Mouse (Mus musculus): ENCODE measurements around the gene Dkk3.

Dkk3 gene

DNA sequence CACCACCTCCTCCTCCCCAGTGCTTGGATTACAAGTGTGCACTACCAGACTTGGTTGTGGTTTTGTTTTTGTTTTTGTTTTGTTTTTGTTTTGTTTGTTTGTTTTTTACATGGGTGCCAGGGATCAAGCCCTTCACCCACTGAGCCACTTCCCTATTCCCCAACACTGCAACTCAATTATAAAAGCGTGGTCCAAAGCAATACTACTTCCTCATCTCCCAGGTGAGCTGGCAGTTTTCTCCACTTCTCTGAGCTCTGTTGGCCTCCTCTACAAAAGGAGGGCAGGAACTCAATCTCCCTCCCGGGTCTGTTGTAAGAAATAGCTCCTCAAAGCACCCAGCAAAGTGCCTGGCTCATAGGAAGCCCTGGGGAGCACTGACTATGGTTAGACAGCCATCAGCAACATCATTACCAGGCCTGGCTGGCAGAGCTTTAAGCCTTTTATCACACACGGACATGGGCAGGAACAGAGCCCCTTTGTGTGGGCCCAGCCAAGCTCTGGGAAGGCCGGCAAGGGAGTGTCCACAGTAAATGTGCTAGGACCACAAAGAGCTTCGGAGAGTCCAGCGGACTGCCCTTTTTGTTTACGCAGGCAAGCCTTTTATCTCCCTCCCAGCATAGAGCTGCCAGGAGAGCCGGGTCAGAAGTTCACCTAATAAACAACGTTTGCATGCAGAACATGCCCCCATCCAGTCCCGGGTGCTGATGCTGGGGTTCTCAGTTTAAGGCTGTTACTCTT lies 11.3 kb upstream of the Dkk3 start:
- CTCF ChIA-PET: no interaction called here

DNA sequence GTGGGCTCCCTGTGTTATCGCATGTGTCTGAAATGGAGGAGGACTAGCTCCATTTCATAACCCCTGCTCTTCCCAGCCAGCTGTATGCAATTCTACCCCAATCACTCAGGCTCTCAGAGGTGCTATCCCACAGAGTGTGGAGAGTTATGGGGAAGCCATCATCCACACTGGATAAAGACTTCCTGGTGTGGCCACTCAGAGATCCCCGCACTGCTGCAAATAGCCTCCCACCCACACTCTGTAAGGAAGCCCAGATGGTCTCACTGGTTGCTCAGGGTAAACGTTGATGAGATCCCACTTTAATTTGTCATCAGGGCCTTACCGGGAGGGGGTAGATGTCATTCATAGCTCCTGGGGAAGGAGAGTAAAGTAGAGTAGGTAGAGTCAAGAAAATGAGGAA lies 6.7 kb upstream of the Dkk3 start:
- CTCF ChIA-PET: interaction anchor here (0.6 kb wide), 1 partner anchor 1383 kb away, joined by 4 read pairs; no protein-coding TSS in a partner anchor

DNA sequence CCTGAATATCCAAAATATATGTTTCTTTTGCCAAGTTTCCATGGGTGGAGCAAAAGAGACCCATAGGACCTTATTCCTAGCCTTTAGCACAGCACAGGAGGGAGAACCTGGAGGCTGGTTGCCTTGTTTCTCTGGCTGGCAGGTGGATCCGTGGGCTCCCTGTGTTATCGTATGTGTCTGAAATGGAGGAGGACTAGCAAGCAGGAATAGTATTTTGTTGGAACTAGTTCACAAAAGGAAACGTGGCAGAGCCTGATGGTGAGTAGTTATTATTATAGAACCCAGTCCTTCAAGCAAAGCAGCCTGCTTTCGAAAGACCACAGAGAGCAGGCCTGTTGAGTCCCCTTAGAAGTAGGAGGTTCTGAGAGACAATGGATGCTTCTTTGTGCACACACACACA lies 6.2 kb upstream of the Dkk3 start:
- CTCF ChIA-PET: interaction anchor here (0.6 kb wide), 1 partner anchor 1382 kb away, joined by 4 read pairs; no protein-coding TSS in a partner anchor

DNA sequence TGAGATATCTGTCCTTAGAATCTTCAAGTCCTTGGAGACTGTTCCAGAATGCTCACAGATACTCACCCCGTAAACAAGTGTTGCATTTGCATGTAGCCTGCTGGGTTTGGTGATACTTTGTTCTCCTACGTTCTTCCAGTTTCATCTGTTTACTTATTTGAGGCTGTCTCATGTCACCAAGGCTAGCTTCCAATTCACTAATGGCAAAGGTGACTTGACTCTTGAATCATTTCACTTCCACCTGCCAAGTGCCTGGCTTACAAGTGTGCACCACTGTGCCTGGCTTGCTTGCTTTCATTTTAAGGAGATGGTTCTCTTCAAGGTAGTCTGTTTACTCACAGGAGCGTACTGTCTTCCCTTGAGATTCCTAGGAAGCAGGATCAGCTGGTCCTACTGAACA lies 5.6 kb upstream of the Dkk3 start:
- CTCF ChIA-PET: no interaction called here

DNA sequence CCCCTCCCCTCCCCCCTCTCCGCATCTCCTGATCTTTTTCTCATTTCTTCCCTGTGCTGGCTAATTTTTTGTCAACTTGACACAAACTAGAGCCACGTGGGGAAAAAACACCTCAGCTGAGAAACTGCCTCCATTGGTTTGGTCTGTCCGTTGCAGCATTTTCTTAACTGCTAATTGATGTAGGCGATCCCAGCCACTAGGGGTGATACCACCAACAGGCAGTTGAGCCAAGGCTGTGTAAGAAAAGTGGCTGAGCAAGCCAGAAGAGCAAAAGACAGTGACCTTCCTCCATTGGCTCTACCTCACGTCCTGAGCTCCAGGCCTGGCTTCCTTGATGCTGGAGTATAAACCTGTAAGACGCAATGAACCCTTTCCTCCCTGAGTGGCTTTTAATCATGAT lies 978 bp upstream of the Dkk3 start:
- CTCF ChIA-PET: no interaction called here

DNA sequence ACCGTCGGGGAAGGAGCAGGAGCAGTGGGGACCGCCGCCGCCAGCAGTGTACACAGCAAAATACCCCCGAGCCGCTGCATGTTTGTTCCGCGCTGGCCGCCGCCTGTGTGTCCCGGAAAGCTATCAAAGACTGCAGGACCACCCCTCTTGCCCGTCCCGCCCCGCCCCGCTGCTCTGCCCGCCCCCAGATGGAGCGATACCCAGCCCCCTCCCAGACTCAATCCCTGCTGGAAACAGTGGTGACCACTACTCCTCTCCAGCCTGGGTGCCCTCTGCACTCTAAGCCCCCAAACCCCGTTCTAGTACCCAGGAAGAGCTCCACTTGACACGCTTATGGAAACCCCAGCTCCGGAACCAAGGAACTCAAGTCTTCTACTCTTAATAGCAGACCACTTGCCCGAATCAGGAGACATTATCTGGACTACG lies 528 bp downstream of the Dkk3 start:
- CTCF ChIA-PET: interaction anchor here (0.6 kb wide), 1 partner anchor 74 kb away, joined by 3 read pairs; no protein-coding TSS in a partner anchor

DNA sequence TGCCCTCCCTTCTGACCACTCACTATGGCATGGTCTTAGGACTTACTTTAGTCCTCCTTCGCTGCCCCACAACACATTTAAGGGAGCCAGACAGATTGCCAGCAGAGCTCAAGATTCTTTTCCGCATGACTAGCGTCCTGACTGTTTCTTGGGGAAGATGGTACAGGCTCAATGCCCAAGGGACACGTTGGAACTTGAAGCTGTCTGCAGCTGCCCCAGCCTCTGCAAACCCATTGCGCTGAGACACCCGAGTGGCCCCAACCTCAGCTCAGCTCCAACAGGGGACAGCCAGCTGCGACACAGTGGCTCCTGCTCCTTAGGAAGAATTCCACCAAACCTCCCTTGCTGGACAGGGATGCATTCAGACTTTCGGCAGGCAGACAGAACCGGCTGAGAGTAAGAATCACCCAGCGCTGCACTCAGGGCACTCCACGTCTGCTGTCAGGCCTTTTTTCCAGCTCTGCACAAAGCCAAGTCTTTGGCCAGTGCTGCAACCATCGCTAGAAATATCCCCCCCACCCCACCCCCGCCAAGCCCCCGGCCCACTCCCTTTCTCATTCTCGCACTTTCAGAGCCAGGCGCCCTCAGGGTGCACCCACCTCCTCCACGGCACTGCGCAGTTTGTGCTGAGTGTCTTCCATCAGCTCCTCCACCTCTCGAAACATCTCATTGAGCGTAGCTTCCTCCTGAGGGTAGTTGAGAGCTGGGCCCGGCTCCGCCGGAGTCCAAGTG lies 1.1 kb downstream of the Dkk3 start:
- CTCF ChIA-PET: no interaction called here

DNA sequence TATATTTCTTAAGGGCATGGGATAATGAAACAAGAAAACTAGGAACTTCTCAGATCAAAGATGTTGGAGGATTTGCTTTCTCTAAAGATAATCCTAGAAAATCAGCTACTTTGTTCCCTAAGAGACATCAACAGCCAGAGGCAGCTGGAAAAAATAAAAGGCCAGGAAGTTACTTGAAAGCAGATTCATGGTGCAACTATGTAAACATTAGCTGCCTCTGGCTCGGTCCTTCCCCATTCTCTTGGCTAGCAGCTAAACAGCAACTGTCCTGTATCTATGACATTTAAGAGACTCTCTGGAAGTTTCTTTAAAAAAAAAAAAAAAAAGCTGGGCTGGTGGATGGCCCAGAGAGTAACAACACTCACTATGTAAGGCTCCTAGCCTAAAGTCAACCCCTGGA lies 3.7 kb downstream of the Dkk3 start:
- CTCF ChIA-PET: no interaction called here

DNA sequence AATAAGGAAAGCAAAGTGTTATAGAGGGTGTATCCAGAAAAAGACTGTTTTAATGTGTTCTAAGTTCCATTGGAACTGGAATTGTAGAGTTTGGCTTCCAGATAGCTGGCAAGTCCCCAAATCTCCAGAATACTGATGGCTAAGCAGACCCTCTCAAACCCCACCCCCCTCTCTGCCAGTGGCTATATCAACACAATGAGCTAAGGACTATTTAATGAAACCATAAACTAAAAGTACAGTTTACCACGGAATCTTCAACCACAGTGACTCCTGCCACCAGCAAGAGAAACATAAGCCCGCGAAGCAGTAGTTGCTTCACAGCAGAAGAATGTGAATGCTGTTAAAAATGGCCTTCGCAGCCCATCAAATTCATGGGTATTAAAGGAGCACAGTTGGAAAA lies 4.4 kb downstream of the Dkk3 start:
- CTCF ChIA-PET: no interaction called here

DNA sequence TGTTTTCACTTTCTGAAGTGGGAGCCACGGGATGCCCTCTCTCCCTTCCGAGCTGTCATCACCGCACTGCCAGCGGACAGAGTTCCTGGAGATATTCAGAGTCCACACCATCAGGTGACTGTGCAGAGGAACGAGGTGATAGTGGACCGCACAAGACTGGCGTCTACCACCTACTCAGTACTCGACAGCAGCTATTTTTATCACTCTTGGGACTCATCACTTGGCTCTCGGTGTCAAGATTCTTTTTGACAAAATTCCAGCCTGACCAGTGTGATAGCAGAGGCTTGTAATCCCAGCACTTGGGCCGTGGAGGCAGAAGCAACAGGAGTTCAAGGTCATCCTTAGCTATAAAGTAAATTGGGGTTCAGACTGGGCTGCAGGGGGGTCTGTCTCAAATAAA lies 9.7 kb downstream of the Dkk3 start:
- CTCF ChIA-PET: no interaction called here

DNA sequence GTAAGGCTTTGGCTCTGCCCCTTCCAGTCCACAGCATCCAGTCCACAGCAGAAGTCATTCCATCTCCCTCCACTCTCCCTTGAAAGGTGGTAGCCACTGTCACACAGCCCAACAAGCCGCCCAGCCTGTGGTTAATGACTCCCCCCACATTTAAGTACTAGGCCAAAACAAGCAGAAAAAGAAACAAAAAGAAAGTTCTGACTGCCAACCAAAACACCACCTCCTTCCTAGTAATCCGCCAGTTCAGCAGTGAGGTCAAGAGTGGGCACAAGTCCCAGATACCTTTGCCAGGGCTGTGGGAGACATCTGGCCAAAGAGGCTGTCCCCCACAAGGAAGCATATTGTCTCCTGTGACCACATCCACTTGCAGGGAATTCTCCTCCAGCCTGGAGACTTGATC lies 10.9 kb downstream of the Dkk3 start:
- CTCF ChIA-PET: no interaction called here

DNA sequence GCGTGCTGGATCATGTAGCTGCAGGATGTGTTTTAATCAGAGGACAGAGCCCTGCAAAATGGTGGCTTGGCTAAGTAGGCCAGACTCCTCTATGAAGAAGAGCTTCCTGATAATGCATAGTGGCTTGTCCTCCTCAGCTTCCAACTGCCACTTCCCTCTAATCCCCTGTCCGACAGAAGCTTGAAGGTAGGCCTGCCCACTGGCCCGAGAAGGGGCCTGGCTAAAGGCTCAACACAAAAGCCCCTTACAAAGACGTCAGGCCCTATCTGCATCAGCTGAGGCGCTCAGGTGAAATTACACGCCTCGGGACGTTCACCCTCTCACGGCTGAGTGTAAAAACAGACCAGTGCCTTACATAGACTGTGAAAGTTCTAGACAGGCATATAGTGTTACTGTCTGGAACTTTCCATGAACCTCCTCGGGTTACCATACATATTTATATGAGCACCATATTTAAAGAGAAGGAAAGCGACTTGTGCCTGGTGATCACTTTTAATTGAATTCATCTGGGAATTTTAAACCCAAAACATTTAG lies 14.1 kb downstream of the Dkk3 start:
- CTCF ChIA-PET: no interaction called here

DNA sequence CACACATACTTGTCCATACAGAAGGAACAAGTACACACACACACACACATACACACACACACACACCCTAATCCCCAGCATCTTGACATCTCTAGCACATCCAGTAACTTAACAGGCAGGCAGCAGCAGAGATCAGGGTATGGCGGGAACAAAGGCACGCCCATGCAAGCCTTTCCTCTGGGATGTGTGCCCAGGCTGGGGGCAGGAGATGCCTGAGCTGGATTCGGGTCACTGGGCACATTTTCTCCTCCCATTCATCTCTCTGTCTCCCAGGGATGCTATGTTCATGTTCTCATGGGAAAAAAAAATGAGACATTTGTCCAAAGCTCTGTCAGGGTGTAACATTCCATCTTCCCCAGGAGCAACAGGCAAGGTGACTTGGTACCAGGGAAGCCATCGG lies 14.9 kb downstream of the Dkk3 start:
- CTCF ChIA-PET: no interaction called here

DNA sequence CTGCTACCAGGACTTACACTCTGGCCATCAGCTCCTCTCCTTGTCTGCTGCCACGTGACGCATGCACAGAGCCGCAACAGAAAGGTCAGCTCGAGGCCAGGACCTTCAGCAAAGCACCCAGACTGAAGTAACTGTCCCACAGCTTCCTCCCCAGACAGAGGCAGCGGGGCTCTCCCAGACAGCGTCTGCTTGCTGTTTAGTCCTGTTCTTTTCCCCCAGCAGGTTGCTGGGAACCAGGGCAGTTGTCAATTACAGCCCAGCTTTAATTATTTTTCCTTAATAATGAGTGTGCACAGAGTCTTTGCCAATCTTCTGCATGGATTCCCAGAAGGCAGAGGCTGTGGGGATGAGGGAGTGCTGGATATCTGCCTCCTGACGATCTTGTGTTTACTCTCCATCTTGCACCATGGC lies 15.8 kb downstream of the Dkk3 start:
- CTCF ChIA-PET: no interaction called here

DNA sequence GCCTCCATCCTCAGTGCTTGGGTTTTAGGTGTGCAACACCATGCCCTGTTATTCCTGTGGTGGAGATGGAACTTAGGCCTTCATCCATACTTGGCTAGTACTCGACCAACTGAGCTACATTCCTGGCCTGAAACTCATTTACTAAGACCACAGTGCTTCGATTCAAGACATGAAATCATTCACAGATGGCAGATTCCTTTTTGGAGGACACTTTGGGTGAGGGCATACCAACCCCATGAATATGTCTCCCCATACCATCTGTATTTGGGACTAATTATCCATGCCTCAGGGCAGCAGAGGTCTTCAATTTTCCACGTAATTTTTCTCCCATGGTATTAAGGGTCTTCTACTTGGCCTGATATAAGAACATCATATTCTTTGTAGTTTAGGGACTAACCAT lies 16.2 kb downstream of the Dkk3 start:
- CTCF ChIA-PET: no interaction called here

DNA sequence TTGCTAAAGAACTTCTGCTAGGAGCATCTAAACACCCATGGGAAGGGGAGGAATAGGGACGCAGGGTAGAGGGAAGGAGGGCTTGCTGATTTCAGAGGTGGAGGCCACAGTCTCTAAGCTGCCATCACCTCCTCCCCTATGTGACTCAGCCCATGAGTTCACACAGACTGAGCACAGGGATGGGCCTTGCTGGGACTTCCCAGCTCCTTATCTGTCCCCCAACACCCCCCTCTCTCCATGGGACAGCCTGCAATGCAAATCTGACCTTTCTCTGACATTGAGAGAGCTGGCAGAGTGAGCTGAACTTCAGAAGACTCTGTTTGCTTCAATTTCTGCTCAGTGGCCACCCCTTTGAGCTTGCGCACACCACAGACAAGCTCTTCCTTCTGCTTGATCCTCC lies 18.1 kb downstream of the Dkk3 start:
- CTCF ChIA-PET: no interaction called here

DNA sequence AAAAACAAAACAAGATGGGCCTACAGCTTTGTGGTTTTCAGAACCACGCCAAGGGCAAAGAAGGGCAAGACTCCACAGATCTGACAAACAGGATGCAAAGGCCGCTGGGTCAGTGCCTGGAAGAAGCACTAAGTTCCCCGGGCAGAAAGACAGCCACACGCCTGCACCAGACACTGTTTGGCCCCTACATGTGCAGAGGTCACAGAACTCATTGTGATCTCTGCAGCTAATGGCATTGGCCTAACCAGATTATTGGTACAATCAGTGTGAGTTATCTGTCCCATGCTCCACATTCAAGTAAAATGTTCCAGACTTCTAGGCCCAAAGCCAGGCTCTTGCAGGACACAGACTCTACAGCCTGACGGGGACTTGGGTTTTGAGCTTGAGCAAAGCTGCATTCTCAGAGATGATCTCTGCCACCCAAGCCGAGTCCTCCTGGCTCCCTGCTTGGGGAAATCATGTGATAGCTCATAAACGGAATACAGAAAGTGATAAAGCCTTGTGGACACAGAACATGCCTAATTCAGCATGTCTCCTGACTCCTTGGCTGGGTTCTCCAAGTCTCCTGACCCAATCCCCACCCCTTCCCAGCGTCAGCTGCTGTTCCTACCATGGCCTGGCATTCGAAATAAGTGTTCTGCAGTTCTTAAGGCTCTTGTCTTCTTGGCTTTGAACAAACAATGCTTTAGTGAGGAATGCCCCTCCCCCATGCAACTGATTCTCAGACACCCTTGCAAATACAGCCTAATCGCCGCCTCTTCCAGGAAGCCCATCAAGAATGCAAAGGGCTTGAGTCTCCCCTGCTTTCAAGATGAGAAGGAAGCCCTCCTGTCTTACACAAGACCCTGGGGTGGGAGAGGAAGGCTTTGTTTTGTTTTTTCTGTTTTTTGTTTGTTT lies 20.1 kb downstream of the Dkk3 start:
- CTCF ChIA-PET: no interaction called here

DNA sequence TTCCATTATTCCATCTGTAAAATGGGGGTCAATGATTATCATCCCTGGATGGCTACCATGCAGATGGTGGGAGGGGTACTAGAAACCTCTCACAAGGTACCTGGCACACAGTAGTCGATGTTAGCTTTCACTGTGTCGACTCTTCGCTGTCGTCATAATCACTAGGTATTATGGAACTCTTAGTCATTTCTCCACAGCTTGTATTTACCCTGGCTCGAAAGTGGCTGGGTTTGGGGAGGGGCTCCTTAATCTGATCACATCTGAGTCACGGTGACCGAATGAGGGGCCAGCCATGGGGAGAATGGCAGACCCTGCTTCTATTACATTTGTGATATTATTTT lies 20.7 kb downstream of the Dkk3 start:
- CTCF ChIA-PET: no interaction called here

DNA sequence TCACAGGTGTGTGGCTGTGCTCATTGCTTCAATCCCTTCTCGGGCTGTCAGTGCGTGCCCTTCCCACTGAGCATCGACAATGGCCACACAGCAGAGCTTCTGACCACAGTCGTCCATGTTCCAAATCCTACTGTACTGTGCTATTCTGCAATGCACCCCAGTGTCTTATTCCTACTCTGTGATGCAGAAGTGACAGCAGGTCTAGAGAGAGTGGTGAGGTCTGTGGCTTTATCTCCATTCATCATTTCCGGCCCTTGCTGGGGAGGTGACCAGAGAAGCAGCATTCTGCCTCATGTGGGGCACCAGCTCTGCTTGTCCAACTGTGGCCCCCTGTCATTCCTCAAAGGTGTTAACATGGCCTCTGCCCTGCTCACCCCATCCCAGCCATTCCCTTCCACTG lies 22.3 kb downstream of the Dkk3 start:
- CTCF ChIA-PET: interaction anchor here (0.5 kb wide), 1 partner anchor 84 kb away, joined by 5 read pairs; no protein-coding TSS in a partner anchor

DNA sequence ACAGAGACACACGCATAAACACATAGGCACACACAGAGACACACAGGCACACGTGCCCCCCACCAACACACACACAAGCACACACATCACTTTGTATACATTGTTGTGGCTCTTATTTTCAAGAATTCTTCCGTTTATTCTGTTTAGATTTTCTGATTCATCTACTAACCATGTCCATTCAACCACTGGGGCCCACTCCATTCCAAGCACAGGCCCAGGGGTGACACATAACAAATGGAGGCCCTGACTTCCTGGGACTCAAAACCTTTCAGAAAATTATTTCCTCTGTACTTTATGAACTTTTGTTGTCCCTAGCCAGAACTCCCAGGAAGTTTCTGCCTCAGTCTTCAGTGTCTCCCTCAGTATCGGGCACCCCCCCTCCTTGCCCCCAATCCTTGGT lies 23.7 kb downstream of the Dkk3 start:
- CTCF ChIA-PET: no interaction called here

DNA sequence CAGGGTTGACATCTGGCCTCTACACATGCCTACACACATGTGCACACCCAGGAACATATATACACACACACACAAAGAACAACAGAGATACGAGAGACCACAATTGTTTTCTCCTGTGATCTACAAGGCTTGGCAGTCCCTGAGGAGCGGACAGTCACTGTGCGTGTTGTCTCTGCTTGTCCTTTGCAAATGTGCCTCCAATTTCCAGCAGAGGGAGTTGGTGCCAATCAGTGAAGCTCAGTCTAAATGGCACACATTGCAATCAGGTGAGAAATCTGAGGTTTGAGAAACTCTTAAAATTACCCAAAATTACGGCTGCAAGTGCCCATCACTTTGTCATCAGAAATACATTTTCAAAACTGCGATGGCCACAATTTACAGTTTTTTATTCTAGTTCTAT lies 25.6 kb downstream of the Dkk3 start:
- CTCF ChIA-PET: no interaction called here

DNA sequence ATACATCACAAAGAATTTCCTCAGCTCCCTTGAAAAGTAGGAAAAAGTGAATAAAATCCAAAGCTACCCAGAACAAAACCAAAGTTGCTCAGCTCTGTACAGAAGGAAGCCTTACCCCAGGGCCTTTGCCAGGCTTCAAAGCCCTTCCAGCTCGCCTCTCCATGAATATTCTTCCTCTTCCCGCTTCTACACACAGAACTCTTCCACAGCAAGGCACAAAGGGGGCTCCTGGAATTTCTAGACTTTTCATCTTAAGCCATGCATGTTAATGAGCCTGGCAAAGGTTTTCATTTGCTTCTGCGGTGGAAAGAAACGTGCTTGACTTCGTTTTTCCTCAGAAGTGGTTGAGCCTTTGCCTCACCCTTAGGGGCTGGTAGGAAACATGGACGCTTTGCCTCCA lies 26.9 kb downstream of the Dkk3 start:
- CTCF ChIA-PET: no interaction called here

DNA sequence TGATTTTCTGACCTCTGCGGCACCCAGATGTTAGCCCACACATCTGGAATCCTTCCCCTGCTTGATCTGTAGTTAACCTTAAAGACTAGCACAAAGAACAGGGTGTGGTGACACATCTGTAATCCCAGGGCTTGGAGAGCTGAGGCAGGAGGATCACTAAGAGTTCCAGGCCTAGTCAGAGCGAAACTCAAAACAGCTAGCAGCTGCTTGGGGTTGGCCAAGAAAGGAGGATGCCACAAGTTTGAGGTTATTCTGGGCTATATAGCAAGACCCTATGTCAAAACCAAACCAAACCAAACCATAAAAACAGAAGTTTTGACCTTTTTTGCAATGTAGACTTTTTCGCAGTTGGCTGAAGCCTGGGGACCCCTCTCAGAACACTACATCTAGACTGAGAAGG lies 28.2 kb downstream of the Dkk3 start:
- CTCF ChIA-PET: no interaction called here
